Mouse (Mus musculus) stomach, postnatal 0 days (tissue): Measurements from ENCODE around the gene Rack1.

Experiments used
- CTCF ChIP-seq: IDR thresholded peaks from 2 replicates; pipeline ENCODE4 v1.5.1; 2016; ENCODE audit warnings: antibody characterized with exemption, low read depth, mild to moderate bottlenecking, moderate library complexity
- EP300 ChIP-seq: optimal IDR thresholded peaks from 2 replicates; pipeline ENCODE3; 2016; ENCODE audit warnings: antibody characterized with exemption

DNA sequence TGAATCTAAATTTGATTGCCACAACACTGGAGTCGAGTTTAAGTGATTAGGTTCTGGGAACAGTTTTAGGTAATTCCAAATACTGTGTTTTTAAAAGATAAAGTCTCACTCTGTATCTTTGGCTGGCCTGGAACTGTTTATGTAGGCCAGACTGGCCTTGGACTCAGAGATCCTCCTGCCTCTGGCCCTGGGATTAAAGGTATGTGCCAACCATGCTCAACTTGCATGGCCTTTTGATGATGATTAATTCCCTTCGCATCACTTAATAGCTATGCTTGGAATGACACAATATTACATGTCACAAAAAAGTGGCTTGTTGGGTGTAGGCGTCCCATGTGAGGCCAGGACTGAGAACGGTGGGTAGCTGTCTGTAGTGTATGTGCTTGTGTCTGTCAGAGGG, 52.1 kb downstream of the Rack1 start:
- TF ChIP-seq EP300, result no peak
- TF ChIP-seq CTCF, result no peak
